ENCODE assay signal across 26 mouse cellular contexts in genomic region chr1:60865167-60865566, GRCm38 (mm10). TPM values are rescaled to one million over a fixed set of nuclear protein-coding genes. Genes with fewer than 3 reads are reported as not detected.
DNase-seq lines count a peak whose midpoint lies in the region; ATAC-seq lines count a peak whose summit lies in the region.
"Had no signal": no experiment of that assay in that cellular context is flagged by ENCODE, and none has a peak within 500 bp of the region (broad histone marks: within the 10 kb centered on the region; RNA-seq: fewer than 3 reads in every experiment).

No protein-coding gene starts in this region.

- H3K4me1 ChIP-seq in heart, embryonic 16.5 days (ENCODE audit: control insufficient read depth, insufficient read depth, low read length) = peaks cover 11% of the 10 kb centered on the region
- peaks cover 14% of the 10 kb centered on the region for H3K4me1 ChIP-seq in brown adipose tissue, adult 24 weeks (ENCODE audit: control insufficient read depth, insufficient read depth, insufficient read length, low read length)
- H3K4me1 ChIP-seq in midbrain, embryonic 15.5 days = peaks cover 15% of the 10 kb centered on the region

- H3K4me3 ChIP-seq in heart, embryonic 16.5 days (ENCODE audit: low read length) = no peak overlapping the region
- no peak overlapping the region for H3K4me3 ChIP-seq in brown adipose tissue, adult 24 weeks (ENCODE audit: insufficient read depth, low read depth, low read length)
- H3K4me3 ChIP-seq in midbrain, embryonic 15.5 days = no peak overlapping the region
- H3K4me3 ChIP-seq: embryonic facial prominence, embryonic 10.5 days; heart, embryonic 10.5 days; intestine, embryonic 15.5 days had no signal

- H3K27me3 ChIP-seq in heart, embryonic 16.5 days (ENCODE audit: control insufficient read depth, insufficient read depth, low read length) = no peaks in the 10 kb centered on the region
- peaks cover 3% of the 10 kb centered on the region; the same call in 1 of the 2 replicates for H3K27me3 ChIP-seq in splenic B cell, adult 2 months (ENCODE audit: control insufficient read depth, insufficient read depth, low read length, poor library complexity, severe bottlenecking)
- H3K27me3 ChIP-seq in midbrain, embryonic 15.5 days (replicated peaks) = no peaks in the 10 kb centered on the region
- H3K27me3 ChIP-seq: intestine, embryonic 15.5 days had no signal

- no peak overlapping the region for H3K4me2 ChIP-seq in heart, embryonic 16.5 days (ENCODE audit: low read depth, low read length)
- no peak overlapping the region for H3K4me2 ChIP-seq in midbrain, embryonic 15.5 days
- H3K4me2 ChIP-seq: intestine, embryonic 15.5 days had no signal

- ATAC-seq in heart, embryonic 16.5 days (replicated peaks; ENCODE audit: extremely low read depth, insufficient read depth, low FRiP score) = no peak
- ATAC-seq in megakaryocyte, adult 5-6 weeks (ENCODE audit: poor library complexity, severe bottlenecking) = peak; percentile 69
- no peak for ATAC-seq in inflammation-experienced regulatory T-cells, adult 6 months
- no peak for ATAC-seq in midbrain, embryonic 15.5 days (replicated peaks)
- ATAC-seq: forebrain, embryonic 14.5 days; hindbrain, embryonic 16.5 days; intestine, embryonic 15.5 days had no signal

- H3K9me3 ChIP-seq in heart, embryonic 16.5 days (replicated peaks; ENCODE audit: control insufficient read depth, low read length) = no peaks in the 10 kb centered on the region
- H3K9me3 ChIP-seq in midbrain, embryonic 15.5 days = no peaks in the 10 kb centered on the region
- H3K9me3 ChIP-seq: embryonic facial prominence, embryonic 10.5 days; heart, embryonic 10.5 days; intestine, embryonic 15.5 days had no signal

- no peaks in the 10 kb centered on the region for H3K36me3 ChIP-seq in heart, embryonic 16.5 days (ENCODE audit: control insufficient read depth, insufficient read depth)
- H3K36me3 ChIP-seq in splenic B cell, adult 2 months (ENCODE audit: control insufficient read depth, insufficient read depth, low read length, poor library complexity, severe bottlenecking) = no peaks in the 10 kb centered on the region
- no peaks in the 10 kb centered on the region for H3K36me3 ChIP-seq in midbrain, embryonic 15.5 days (replicated peaks)
- H3K36me3 ChIP-seq: embryonic facial prominence, embryonic 10.5 days; heart, embryonic 10.5 days; intestine, embryonic 15.5 days had no signal

- DNase-seq in heart, adult 9 months (ENCODE audit: low spot score in 2 of 2) = no peak
- peak; percentile 27 for DNase-seq in splenic B cell, adult 2 months (ENCODE audit: low read depth, low spot score)
- no peak for DNase-seq in yolk sac, embryonic 10.5 days (ENCODE audit: low spot score)
- DNase-seq: adrenal gland, postnatal 10 days; cerebellum, adult 18-20 months; cerebellum, adult 9-11 months; cerebellum, postnatal 36 days; gastrocnemius, postnatal 10 days; heart, postnatal 14 days had no signal

- WGBS in heart, embryonic 16.5 days = 72% methylated on average over 2 of the region's 2 CpGs
- WGBS in midbrain, embryonic 15.5 days = 94% methylated on average over 2 of the region's 2 CpGs

- peak overlapping the region; percentile 21 for H3K27ac ChIP-seq in heart, embryonic 16.5 days (ENCODE audit: low read length)
- peak overlapping the region; percentile 22 for H3K27ac ChIP-seq in brown adipose tissue, adult 24 weeks (replicated peaks; ENCODE audit: low read depth, low read length)
- no peak overlapping the region for H3K27ac ChIP-seq in midbrain, embryonic 15.5 days
- H3K27ac ChIP-seq: embryonic facial prominence, embryonic 10.5 days; heart, embryonic 10.5 days; intestine, embryonic 15.5 days had no signal

- H3K9ac ChIP-seq in heart, embryonic 16.5 days (ENCODE audit: low read length) = no peak overlapping the region
- H3K9ac ChIP-seq in midbrain, embryonic 15.5 days = no peak overlapping the region
- H3K9ac ChIP-seq: intestine, embryonic 15.5 days had no signal

RNA-seq across cellular contexts. Expression of gene Ctla4, which starts 21.6 kb away (rescaled TPM):
- polyA plus RNA-seq in heart, embryonic 16.5 days (2015; fragmentation: Nextera tagmentation; extraction: Ambion mirVana) = 1.6 and 3.5 TPM in 2 replicates
- not detected in 2 replicates for polyA plus RNA-seq in brown adipose tissue, adult 24 weeks (2012; ENCODE audit: insufficient read depth, insufficient read length, missing spikeins)
- total RNA-seq in megakaryocyte, adult 5-6 weeks (2015) = 0.16 TPM in 1 of 2 replicates, not detected in the other
- 0.44 and 0.65 TPM in 2 replicates for total RNA-seq in megakaryocyte, adult 5-6 weeks (2017)
- 100 to 1,000 TPM; 121 to 243 (median 214) TPM for polyA plus RNA-seq in inflammation-experienced regulatory T-cells, adult 6 months (2017; shearing (Covaris generic))
- polyA plus RNA-seq in midbrain, embryonic 15.5 days (2015; fragmentation: Nextera tagmentation; extraction: Ambion mirVana) = not detected in 2 replicates
- total RNA-seq: adrenal gland, postnatal 4 days; gastrocnemius, postnatal 10 days; gastrocnemius, postnatal 4 days; MEL had no signal
- polyA plus RNA-seq: C2C12; embryonic facial prominence, embryonic 10.5 days; embryonic facial prominence, embryonic 14.5 days; forebrain, embryonic 14.5 days; heart, embryonic 10.5 days; heart, embryonic 14.5 days; hindbrain, embryonic 11.5 days; hindbrain, embryonic 16.5 days; intestine, embryonic 15.5 days had no signal

Comparison
In these comparisons a context has a peak if more than half of its experiments do, and no peak if none do; other contexts are left out.
1. RNA of gene Ctla4, which starts 21.6 kb away (polyA plus RNA-seq): 121 to 243 TPM in inflammation-experienced regulatory T-cells, adult 6 months; 1.6 to 3.5 TPM in heart, embryonic 16.5 days, not detected in brown adipose tissue, adult 24 weeks and not detected in midbrain, embryonic 15.5 days; every median in the first group is over 10 times any median in the second.